Comparison of ENCODE assay signal across 8 mouse cellular contexts in genomic region chr15:79403763-79404210, GRCm38 (mm10). TPM values are rescaled to one million over a fixed set of nuclear protein-coding genes. Genes with fewer than 3 reads are reported as not detected.
DNase-seq lines count a peak whose midpoint lies in the region; ATAC-seq and TF ChIP-seq lines count a peak whose summit lies in the region.

No protein-coding gene starts in this region.

- ATAC-seq in kidney, embryonic 15.5 days (replicated peaks; ENCODE audit: low FRiP score) = no peak
- no peak for ATAC-seq in hindbrain, embryonic 16.5 days

- no peak for DNase-seq in kidney, postnatal 36 days
- no peak for DNase-seq in urinary bladder, adult 18-20 months (ENCODE audit: low spot score in 2 of 2)
- no peak for DNase-seq in adrenal gland, postnatal 4 days (ENCODE audit: low spot score in 2 of 2)
- DNase-seq in right cerebral cortex, postnatal 14 days = no peak

- H3ac ChIP-seq in myocyte (ENCODE audit: control insufficient read depth, insufficient read length) = peak overlapping the region; percentile 58

- H3K4me1 ChIP-seq in kidney, embryonic 15.5 days = peaks cover 46% of the 10 kb centered on the region
- peaks cover 3% of the 10 kb centered on the region; the same call in 1 of the 2 replicates for H3K4me1 ChIP-seq in cortical plate, adult 2 months (ENCODE audit: control insufficient read depth, insufficient read depth, low read length)
- peaks cover 37% of the 10 kb centered on the region for H3K4me1 ChIP-seq in hindbrain, embryonic 16.5 days (ENCODE audit: control insufficient read depth, insufficient read depth, low read depth, low read length)

- no peaks in the 10 kb centered on the region for H3K27me3 ChIP-seq in kidney, embryonic 15.5 days
- H3K27me3 ChIP-seq in hindbrain, embryonic 16.5 days (replicated peaks; ENCODE audit: control insufficient read depth, insufficient read depth, low read length) = no peaks in the 10 kb centered on the region
- H3K27me3 ChIP-seq in myocyte (ENCODE audit: control insufficient read depth, insufficient read depth, insufficient read length) = no peaks in the 10 kb centered on the region

- H3K4me2 ChIP-seq in kidney, embryonic 15.5 days = peak overlapping the region; percentile 90
- H3K4me2 ChIP-seq in hindbrain, embryonic 16.5 days (ENCODE audit: low read length) = peak overlapping the region; percentile 84
- peak overlapping the region; percentile 92 for H3K4me2 ChIP-seq in myocyte (ENCODE audit: low read depth)

- peak overlapping the region; percentile 89 for H3K27ac ChIP-seq in kidney, embryonic 15.5 days
- H3K27ac ChIP-seq in cortical plate, adult 2 months (ENCODE audit: insufficient read depth, low read length) = peak overlapping the region; percentile 54
- peak overlapping the region; percentile 75; the same call in 1 of the 2 replicates for H3K27ac ChIP-seq in hindbrain, embryonic 16.5 days (ENCODE audit: low read depth, low read length)

- H3K36me3 ChIP-seq in kidney, embryonic 15.5 days = no peaks in the 10 kb centered on the region
- H3K36me3 ChIP-seq in hindbrain, embryonic 16.5 days (ENCODE audit: control insufficient read depth, insufficient read depth, low read length) = no peaks in the 10 kb centered on the region
- H3K36me3 ChIP-seq in myocyte (ENCODE audit: control insufficient read depth, insufficient read depth) = no peaks in the 10 kb centered on the region

- WGBS in kidney, embryonic 15.5 days = 16% methylated on average over 9 of the region's 9 CpGs
- 18% methylated on average over 9 of the region's 9 CpGs for WGBS in hindbrain, embryonic 16.5 days

- no peaks in the 10 kb centered on the region for H3K9me3 ChIP-seq in kidney, embryonic 15.5 days (replicated peaks)
- H3K9me3 ChIP-seq in hindbrain, embryonic 16.5 days (ENCODE audit: control insufficient read depth, low read length) = no peaks in the 10 kb centered on the region

- TF ChIP-seq CTCF in cortical plate, adult 2 months (IDR thresholded peaks at IDR 0.05; ENCODE audit: extremely low read depth, insufficient read depth, low read length) = no peak

- peak overlapping the region; percentile 84 for H3K9ac ChIP-seq in kidney, embryonic 15.5 days
- peak overlapping the region; percentile 98 for H3K9ac ChIP-seq in hindbrain, embryonic 16.5 days (ENCODE audit: low read depth, low read length)

- TF ChIP-seq POLR2A in cortical plate, adult 2 months (IDR thresholded peaks at IDR 0.05; ENCODE audit: extremely low read depth, insufficient read depth, low read length) = no peak
- no peak for TF ChIP-seq POLR2A in myocyte (IDR thresholded peaks at IDR 0.05; ENCODE audit: insufficient read length, low read depth)

- H3K79me2 ChIP-seq in myocyte (ENCODE audit: control insufficient read depth, insufficient read depth) = peaks cover 41% of the 10 kb centered on the region

- peak overlapping the region; percentile 92 for H3K4me3 ChIP-seq in kidney, embryonic 15.5 days (replicated peaks)
- H3K4me3 ChIP-seq in cortical plate, adult 2 months (ENCODE audit: insufficient read depth, low read length) = peak overlapping the region; percentile 59
- peak overlapping the region; percentile 98 for H3K4me3 ChIP-seq in hindbrain, embryonic 16.5 days (ENCODE audit: low read length)
- H3K4me3 ChIP-seq in myocyte = peak overlapping the region; percentile 72

TF ChIP-seq in myocyte, 11 proteins besides CTCF, POLR2A, EP300 and RAD21:
- peak in 1 of 3 experiments; percentile 44 for TF ChIP-seq MYOD1 (IDR thresholded peaks at IDR 0.05; ENCODE audit: control insufficient read depth in 1 of 3, insufficient read length in 2 of 3, low read depth in 2 of 3)
- TF ChIP-seq MYOG (IDR thresholded peaks at IDR 0.05; ENCODE audit: control insufficient read depth in 1 of 3, insufficient read depth in 1 of 3, insufficient read length in 2 of 3, low read depth in 2 of 3) = peak in 1 of 3 experiments; percentile 10
- TF ChIP-seq E2F4 (IDR thresholded peaks at IDR 0.05; ENCODE audit: insufficient read depth) = no peak

RNA-seq across cellular contexts. Expression of gene Tmem184b, which starts 0.4 kb away (rescaled TPM):
- polyA plus RNA-seq in kidney, embryonic 15.5 days (2015; fragmentation: Nextera tagmentation; extraction: Ambion mirVana) = 67.7 and 75.5 TPM in 2 replicates
- 69.6 and 75.6 TPM in 2 replicates for polyA plus RNA-seq in cortical plate, adult 2 months (2012; rRNA removed)
- polyA plus RNA-seq in hindbrain, embryonic 16.5 days (2015; fragmentation: Nextera tagmentation; extraction: Ambion mirVana) = 42.4 and 54.9 TPM in 2 replicates
- polyA plus RNA-seq in myocyte (2012; fragmentation: generic; extraction: Trizol) = 110 TPM
- 10 to 100 TPM; 45.7 to 47.4 TPM for total RNA-seq in adrenal gland, postnatal 4 days (2021)

RNA-seq across cellular contexts. Expression of gene Csnk1e, which starts 51.6 kb away (rescaled TPM):
- polyA plus RNA-seq in kidney, embryonic 15.5 days (2015; fragmentation: Nextera tagmentation; extraction: Ambion mirVana) = 87.0 and 90.6 TPM in 2 replicates
- 185 and 194 TPM in 2 replicates for polyA plus RNA-seq in cortical plate, adult 2 months (2012; rRNA removed)
- polyA plus RNA-seq in hindbrain, embryonic 16.5 days (2015; fragmentation: Nextera tagmentation; extraction: Ambion mirVana) = 132 and 147 TPM in 2 replicates
- 116 TPM for polyA plus RNA-seq in myocyte (2012; fragmentation: generic; extraction: Trizol)
- 100 to 1,000 TPM; 108 to 111 TPM for total RNA-seq in adrenal gland, postnatal 4 days (2021)

RNA-seq across cellular contexts. Expression of gene Maff, which starts 57.4 kb away (rescaled TPM):
- 3.8 and 4.4 TPM in 2 replicates for polyA plus RNA-seq in kidney, embryonic 15.5 days (2015; fragmentation: Nextera tagmentation; extraction: Ambion mirVana)
- polyA plus RNA-seq in cortical plate, adult 2 months (2012; rRNA removed) = 0.71 and 0.78 TPM in 2 replicates
- 1.1 and 1.2 TPM in 2 replicates for polyA plus RNA-seq in hindbrain, embryonic 16.5 days (2015; fragmentation: Nextera tagmentation; extraction: Ambion mirVana)
- polyA plus RNA-seq in myocyte (2012; fragmentation: generic; extraction: Trizol) = 15.6 TPM
- total RNA-seq in adrenal gland, postnatal 4 days (2021) = 1 to 10 TPM; 3.2 to 4.6 TPM
